Mouse (Mus musculus) liver, embryonic 14.5 days (tissue): ENCODE data around the gene Sarm1.

Experiments
- CTCF ChIP-seq: IDR thresholded peaks from 2 replicates; pipeline ENCODE4 v1.5.1; 2016; ENCODE audit warnings: antibody characterized with exemption, low read depth, control low read depth
- EP300 ChIP-seq: IDR thresholded peaks from 2 replicates; pipeline ENCODE4 v1.6.1; 2016; ENCODE audit warnings: antibody characterized with exemption, low read depth

DNA sequence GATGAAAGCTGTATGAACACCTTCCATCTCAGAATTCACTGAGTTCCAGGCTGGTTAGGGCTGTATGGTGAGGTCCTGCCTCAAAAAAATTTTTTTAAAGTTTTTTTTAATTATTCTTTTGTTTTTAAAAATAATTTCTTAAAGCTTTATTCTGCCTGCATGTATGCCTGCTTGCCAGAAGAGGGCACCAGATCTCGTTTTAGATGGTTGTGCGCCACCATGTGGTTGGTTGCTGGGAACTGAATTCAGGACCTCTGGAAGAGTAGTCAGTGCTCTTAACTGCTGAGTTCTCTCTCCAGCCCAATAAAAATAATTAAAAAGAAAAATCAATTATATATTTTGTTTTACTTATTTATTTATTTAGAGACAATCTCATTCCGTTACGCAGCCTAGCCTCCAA, 43.9 kb downstream of the Sarm1 start:
- TF ChIP-seq EP300 (no peak), CTCF (peak; percentile 90)
